Mouse (Mus musculus) stomach, embryonic 15.5 days (tissue): ENCODE results near the gene 4933434E20Rik. TPM values are rescaled to one million over a fixed set of nuclear protein-coding genes. Genes with fewer than 3 reads are reported as not detected.

Source experiments
- ATAC-seq: fragments of 200-750 bp; cut with Nextera tagmentation; 2 replicates; pipeline ENCODE4 v1.8.0; 2017; ENCODE audit warnings: low read depth, moderate number of reproducible peaks, moderate TSS enrichment; ENCODE audit not compliant: insufficient read depth, low FRiP score
- H3K27ac ChIP-seq: fragments of 300-500 bp; sonication (generic); 2 replicates; pipeline ENCODE4 v1.5.1; 2015; ENCODE audit warnings: mild to moderate bottlenecking, inconsistent platforms
- H3K27me3 ChIP-seq: fragments of 300-500 bp; sonication (generic); replicated peaks from 2 replicates; pipeline ENCODE4 v1.6.1; 2015; ENCODE audit warnings: inconsistent platforms
- H3K36me3 ChIP-seq: fragments of 300-500 bp; sonication (generic); 2 replicates; pipeline ENCODE4 v1.6.1; 2015; ENCODE audit warnings: inconsistent platforms
- H3K4me1 ChIP-seq: fragments of 300-500 bp; sonication (generic); 2 replicates; pipeline ENCODE4 v1.6.1; 2015; ENCODE audit warnings: inconsistent platforms
- H3K4me2 ChIP-seq: fragments of 300-500 bp; sonication (generic); 2 replicates; pipeline ENCODE4 v1.6.1; 2015; ENCODE audit warnings: mild to moderate bottlenecking, inconsistent platforms
- H3K4me3 ChIP-seq: fragments of 300-500 bp; sonication (generic); replicated peaks from 2 replicates; pipeline ENCODE4 v1.5.1; 2015; ENCODE audit warnings: inconsistent platforms
- H3K9ac ChIP-seq: fragments of 300-500 bp; sonication (generic); 2 replicates; pipeline ENCODE4 v1.6.1; 2015; ENCODE audit warnings: inconsistent platforms
- H3K9me3 ChIP-seq: fragments of 300-500 bp; sonication (generic); 2 replicates; pipeline ENCODE4 v1.6.1; 2016; ENCODE audit warnings: inconsistent platforms
- WGBS: fragments of 180-500 bp; shearing (Covaris S2); methylation state at CpG from one replicate; pipeline ENCODE4 v1.1.7; 2015; 5-methylcytosine and 5-hydroxymethylcytosine counted together
- microRNA counts: library from miRNA; unstranded; fragments of <30 nt; microRNA quantifications from one replicate; lab custom pipeline; 2016
- microRNA-seq: library from miRNA; unstranded; fragments of <30 nt; microRNA quantifications from one replicate; pipeline ENCODE4, GENCODE M21; 2016
- polyA plus RNA-seq: library from polyadenylated mRNA; unstranded; fragments of >200 nt; fragmentation: Nextera tagmentation; extraction: Ambion mirVana; gene quantifications from 2 replicates; pipeline ENCODE4 v1.2.1, GENCODE M21; 2015

Gene 4933434E20Rik
- polyA plus RNA-seq, 1 experiment from 2014 or later, result 163 TPM

DNA sequence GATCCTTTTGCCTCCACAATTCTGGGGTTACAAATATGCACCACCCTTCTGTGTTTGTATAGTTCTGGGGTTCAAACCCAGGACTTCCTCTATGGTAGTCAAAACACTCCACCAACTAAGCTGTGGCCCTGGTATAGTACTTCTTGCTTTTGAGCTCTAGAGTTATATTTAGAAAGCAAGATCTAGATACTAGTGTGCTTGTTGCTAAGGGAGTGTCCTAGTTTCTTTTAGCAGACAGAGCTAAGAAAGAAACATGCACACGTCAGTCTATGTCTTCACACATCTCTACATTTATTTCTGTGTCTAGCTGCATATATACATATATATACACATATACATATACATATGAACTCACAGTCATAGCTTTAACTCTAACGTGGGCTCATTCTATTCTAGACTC is 60.3 kb downstream of the 4933434E20Rik start:
- no peak for ATAC-seq
- Histone ChIP-seq H3K4me1 (no peaks in the 10 kb centered on the region), H3K27me3 (no peaks in the 10 kb centered on the region), H3K4me2 (no peak overlapping the region), H3K9me3 (no peaks in the 10 kb centered on the region), H3K9ac (no peak overlapping the region), H3K4me3 (no peak overlapping the region), H3K36me3 (no peaks in the 10 kb centered on the region), H3K27ac (no peak overlapping the region)
- 81% methylated on average over 2 of the region's 2 CpGs for WGBS

DNA sequence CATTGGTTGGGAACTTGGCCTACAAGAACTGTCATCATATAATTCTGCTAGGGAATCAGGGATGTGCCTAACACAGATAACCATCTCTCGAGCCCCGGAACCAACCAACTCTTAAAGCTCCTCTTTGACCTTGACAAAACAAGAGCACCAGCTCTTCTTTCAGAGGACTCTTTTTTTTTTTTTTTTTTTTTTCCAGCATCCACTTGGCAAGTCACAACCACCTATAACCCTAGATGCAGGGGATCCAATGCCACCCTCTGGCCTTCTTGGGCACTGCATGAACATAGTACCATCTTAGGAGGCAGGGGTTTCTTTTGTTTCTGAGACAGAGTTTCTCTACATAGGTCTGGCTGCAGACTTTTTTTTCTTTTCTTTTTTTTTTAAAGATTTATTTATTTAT is 62.9 kb downstream of the 4933434E20Rik start:
- 83% methylated on average over 2 of the region's 2 CpGs for WGBS
- Histone ChIP-seq H3K9me3 (no peaks in the 10 kb centered on the region), H3K36me3 (no peaks in the 10 kb centered on the region), H3K4me3 (no peak overlapping the region), H3K27ac (no peak overlapping the region), H3K27me3 (no peaks in the 10 kb centered on the region), H3K4me2 (no peak overlapping the region), H3K4me1 (no peaks in the 10 kb centered on the region), H3K9ac (no peak overlapping the region)
- no peak for ATAC-seq

DNA sequence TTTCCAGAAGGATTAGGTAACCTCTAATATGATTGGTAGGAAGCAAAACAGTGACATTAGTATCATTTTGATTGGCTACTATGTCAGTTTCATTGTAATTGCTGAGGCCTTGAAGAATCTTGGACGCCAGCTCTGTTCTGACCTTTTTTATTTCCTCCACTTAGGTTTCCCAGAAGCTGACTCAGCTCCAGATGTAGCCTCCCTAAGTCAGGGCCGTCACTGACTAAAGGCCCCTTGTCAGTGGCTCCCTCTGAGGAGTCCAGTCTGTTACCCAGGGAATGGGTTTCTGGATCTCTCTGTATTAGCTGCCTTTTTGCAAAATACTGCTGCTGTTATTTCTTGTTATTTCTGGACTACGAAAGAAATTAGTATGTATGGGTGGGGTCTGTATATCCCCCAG is 64.1 kb downstream of the 4933434E20Rik start:
- Histone ChIP-seq H3K36me3 (no peaks in the 10 kb centered on the region), H3K27me3 (no peaks in the 10 kb centered on the region), H3K9ac (no peak overlapping the region), H3K9me3 (no peaks in the 10 kb centered on the region), H3K4me3 (no peak overlapping the region), H3K4me2 (no peak overlapping the region), H3K27ac (no peak overlapping the region), H3K4me1 (no peaks in the 10 kb centered on the region)
- 50% methylated on average over 3 of the region's 3 CpGs for WGBS
- ATAC-seq, result no peak

MicroRNA genes within 50 kb of the gene (microRNA counts, 519-probe panel; counts per million panel counts)
- microRNA mmu-miR-190b (lab: Ali Mortazavi, UCI), result 2,822 counts per million, percentile 70 among the panel's probes with 10 or more counts

Small RNAs within 50 kb of the gene (microRNA-seq; reads per million reads assigned to microRNA genes)
- gene Mir190b (8.9 reads per million, percentile 24 among the genes with 10 or more reads in this experiment), gene Mir7669 (0.77 reads per million)

Other genes starting within 250 kb of the 4933434E20Rik start
- 3.6 and 3.7 TPM in 2 replicates for gene She, start 220.3 kb upstream of the 4933434E20Rik start, polyA plus RNA-seq
- gene Il6ra, start 138.4 kb upstream of the 4933434E20Rik start, polyA plus RNA-seq, result 3.2 TPM in 2 replicates
- 12.7 and 13.4 TPM in 2 replicates for gene Atp8b2, start 88.1 kb upstream of the 4933434E20Rik start, polyA plus RNA-seq
- gene Hax1, start 52.9 kb upstream of the 4933434E20Rik start, polyA plus RNA-seq, result 122 and 135 TPM in 2 replicates
- gene Ubap2l, start 992 bp downstream of the 4933434E20Rik start, polyA plus RNA-seq, result 170 and 189 TPM in 2 replicates
- 505 and 543 TPM in 2 replicates for gene Tpm3, start 21.0 kb downstream of the 4933434E20Rik start, polyA plus RNA-seq
- 0.19 and 0.27 TPM in 2 replicates for gene Nup210l, start 52.5 kb downstream of the 4933434E20Rik start, polyA plus RNA-seq
- gene Rps27, start 162.0 kb downstream of the 4933434E20Rik start, polyA plus RNA-seq, result 1,026 and 1,361 TPM in 2 replicates
- gene Rab13, start 162.1 kb downstream of the 4933434E20Rik start, polyA plus RNA-seq, result 30.9 and 31.0 TPM in 2 replicates
- 109 and 115 TPM in 2 replicates for gene Jtb, start 180.0 kb downstream of the 4933434E20Rik start, polyA plus RNA-seq
- gene Creb3l4, start 191.9 kb downstream of the 4933434E20Rik start, polyA plus RNA-seq, result 21.4 and 22.5 TPM in 2 replicates
- gene Slc39a1, start 196.5 kb downstream of the 4933434E20Rik start, polyA plus RNA-seq, result 104 and 111 TPM in 2 replicates
- gene Crtc2, start 202.5 kb downstream of the 4933434E20Rik start, polyA plus RNA-seq, result 16.5 and 22.3 TPM in 2 replicates
- gene Dennd4b, start 213.5 kb downstream of the 4933434E20Rik start, polyA plus RNA-seq, result 4.0 and 4.2 TPM in 2 replicates
- 10.5 and 10.8 TPM in 2 replicates for gene Gatad2b, start 241.5 kb downstream of the 4933434E20Rik start, polyA plus RNA-seq